Mouse (Mus musculus): Measurements from ENCODE around the gene Mindy3.
"Not testable (repeated sequence)": the region's sequence is repeated elsewhere in the genome, so short reads cannot be mapped to it uniquely, and the experiment has no call there.

Mindy3 gene

GRCm38 (mm10) chr2:12419262-12419655 lies at the start of gene Mindy3:
Gene Mindy3 (minus strand): TSS chr2:12419470.
- peak; percentile 73 for DNase-seq (ENCODE audit: low read depth, low spot score)

- no peak for DNase-seq (ENCODE audit: low read depth, low spot score)
Measured at GRCm38 (mm10) chr2:12459732-12460131, 40.5 kb upstream of the Mindy3 start.

- no peak for DNase-seq (ENCODE audit: low read depth, low spot score)
Measured at GRCm38 (mm10) chr2:12450108-12450507, 30.8 kb upstream of the Mindy3 start.

GRCm38 (mm10) chr2:12440120-12440519 lies 20.9 kb upstream of the Mindy3 start:
- DNase-seq (ENCODE audit: low read depth, low spot score) = no peak

- DNase-seq (ENCODE audit: low read depth, low spot score) = no peak
Measured at GRCm38 (mm10) chr2:12439543-12439942, 20.3 kb upstream of the Mindy3 start.

- peak; percentile 50 for DNase-seq (ENCODE audit: low read depth, low spot score)
Measured at GRCm38 (mm10) chr2:12438181-12438580, 18.9 kb upstream of the Mindy3 start.

- DNase-seq (ENCODE audit: low read depth, low spot score) = no peak
Measured at GRCm38 (mm10) chr2:12432055-12432454, 12.8 kb upstream of the Mindy3 start.

GRCm38 (mm10) chr2:12424374-12424773 lies 5.1 kb upstream of the Mindy3 start:
- DNase-seq (ENCODE audit: low read depth, low spot score) = no peak

- DNase-seq (ENCODE audit: low read depth, low spot score) = not testable (repeated sequence)
Measured at GRCm38 (mm10) chr2:12423426-12423825, 4.2 kb upstream of the Mindy3 start.

GRCm38 (mm10) chr2:12418534-12419261 lies 572 bp downstream of the Mindy3 start:
- DNase-seq (ENCODE audit: low read depth, low spot score) = no peak

GRCm38 (mm10) chr2:12418121-12418520 lies 1.1 kb downstream of the Mindy3 start:
- DNase-seq (ENCODE audit: low read depth, low spot score) = no peak

GRCm38 (mm10) chr2:12412309-12412708 lies 7.0 kb downstream of the Mindy3 start:
- no peak for DNase-seq (ENCODE audit: low read depth, low spot score)

GRCm38 (mm10) chr2:12411129-12411528 lies 8.1 kb downstream of the Mindy3 start:
- DNase-seq (ENCODE audit: low read depth, low spot score) = no peak

GRCm38 (mm10) chr2:12406737-12407136 lies 12.5 kb downstream of the Mindy3 start:
- no peak for DNase-seq (ENCODE audit: low read depth, low spot score)

- no peak for DNase-seq (ENCODE audit: low read depth, low spot score)
Measured at GRCm38 (mm10) chr2:12402469-12402868, 16.8 kb downstream of the Mindy3 start.

GRCm38 (mm10) chr2:12401137-12401536 lies 18.1 kb downstream of the Mindy3 start:
- DNase-seq (ENCODE audit: low read depth, low spot score) = no peak

GRCm38 (mm10) chr2:12389028-12389427 lies 30.2 kb downstream of the Mindy3 start:
- DNase-seq (ENCODE audit: low read depth, low spot score) = peak; percentile 48

- no peak for DNase-seq (ENCODE audit: low read depth, low spot score)
Measured at GRCm38 (mm10) chr2:12388569-12388968, 30.7 kb downstream of the Mindy3 start.

GRCm38 (mm10) chr2:12384389-12384788 lies 34.9 kb downstream of the Mindy3 start:
- no peak for DNase-seq (ENCODE audit: low read depth, low spot score)

- no peak for DNase-seq (ENCODE audit: low read depth, low spot score)
Measured at GRCm38 (mm10) chr2:12382650-12383049, 36.6 kb downstream of the Mindy3 start.

GRCm38 (mm10) chr2:12380233-12380632 lies 39.0 kb downstream of the Mindy3 start:
- DNase-seq (ENCODE audit: low read depth, low spot score) = no peak

- no peak for DNase-seq (ENCODE audit: low read depth, low spot score)
Measured at GRCm38 (mm10) chr2:12378591-12378990, 40.7 kb downstream of the Mindy3 start.

- no peak for DNase-seq (ENCODE audit: low read depth, low spot score)
Measured at GRCm38 (mm10) chr2:12377024-12377423, 42.2 kb downstream of the Mindy3 start.

- DNase-seq (ENCODE audit: low read depth, low spot score) = no peak
Measured at GRCm38 (mm10) chr2:12372883-12373282, 46.4 kb downstream of the Mindy3 start.

Measured in telencephalon, adult 2 months (tissue).